Mouse (Mus musculus) splenic B cell, adult 2 months (primary cell): Measurements from ENCODE around the gene Adssl1.

Source experiments
- DNase-seq: peaks from one replicate; pipeline ENCODE4 v3.0.0-alpha.2; 2011; ENCODE audit warnings: low read depth, low spot score
- H3K27me3 ChIP-seq: 2 replicates; pipeline ENCODE4 v1.6.1; 2012; ENCODE audit warnings: mild to moderate bottlenecking, low read length, moderate library complexity, mixed read lengths; ENCODE audit not compliant: control insufficient read depth, poor library complexity, insufficient read depth, severe bottlenecking
- H3K36me3 ChIP-seq: 2 replicates; pipeline ENCODE4 v1.6.1; 2012; ENCODE audit warnings: mild to moderate bottlenecking, low read length, moderate library complexity, mixed read lengths; ENCODE audit not compliant: control insufficient read depth, poor library complexity, insufficient read depth, severe bottlenecking

The Adssl1 gene

GRCm38 (mm10) chr12:112588426-112589256 is 31.2 kb upstream of the Adssl1 start, which contains the start of gene Inf2:
Gene Inf2 (plus strand): TSS chr12:112588784.
- Histone ChIP-seq H3K36me3 (no peaks in the 10 kb centered on the region), H3K27me3 (no peaks in the 10 kb centered on the region)
- DNase-seq = peak; percentile 69

- H3K36me3 ChIP-seq = no peaks in the 10 kb centered on the region
- H3K27me3 ChIP-seq = no peaks in the 10 kb centered on the region
- DNase-seq = no peak
These were observed 30.2 kb upstream of the Adssl1 start for GRCm38 (mm10) chr12:112589491-112590191.

GRCm38 (mm10) chr12:112590566-112591239 is 29.1 kb upstream of the Adssl1 start:
- Histone ChIP-seq H3K27me3 (no peaks in the 10 kb centered on the region), H3K36me3 (no peaks in the 10 kb centered on the region)
- no peak for DNase-seq

GRCm38 (mm10) chr12:112591240-112591639 is 28.6 kb upstream of the Adssl1 start:
- DNase-seq = no peak
- no peaks in the 10 kb centered on the region for H3K27me3 ChIP-seq
- H3K36me3 ChIP-seq = no peaks in the 10 kb centered on the region

- DNase-seq = no peak
- no peaks in the 10 kb centered on the region for H3K36me3 ChIP-seq
- no peaks in the 10 kb centered on the region for H3K27me3 ChIP-seq
These were observed 28.1 kb upstream of the Adssl1 start for GRCm38 (mm10) chr12:112591730-112592129.

- H3K36me3 ChIP-seq = no peaks in the 10 kb centered on the region
- no peaks in the 10 kb centered on the region for H3K27me3 ChIP-seq
- peak; percentile 15 for DNase-seq
These were observed 26.7 kb upstream of the Adssl1 start for GRCm38 (mm10) chr12:112592985-112593734.

- Histone ChIP-seq H3K27me3 (no peaks in the 10 kb centered on the region), H3K36me3 (no peaks in the 10 kb centered on the region)
- peak; percentile 59 for DNase-seq
These were observed 25.6 kb upstream of the Adssl1 start for GRCm38 (mm10) chr12:112593951-112594915.

- no peaks in the 10 kb centered on the region for H3K36me3 ChIP-seq
- no peaks in the 10 kb centered on the region for H3K27me3 ChIP-seq
- no peak for DNase-seq
These were observed 24.9 kb upstream of the Adssl1 start for GRCm38 (mm10) chr12:112594989-112595388.

GRCm38 (mm10) chr12:112595626-112596025 is 24.2 kb upstream of the Adssl1 start:
- H3K36me3 ChIP-seq = no peaks in the 10 kb centered on the region
- H3K27me3 ChIP-seq = no peaks in the 10 kb centered on the region
- DNase-seq = no peak

- no peak for DNase-seq
These were observed 23.4 kb upstream of the Adssl1 start for GRCm38 (mm10) chr12:112596454-112596853.

GRCm38 (mm10) chr12:112596891-112597500 is 22.8 kb upstream of the Adssl1 start:
- H3K36me3 ChIP-seq = no peaks in the 10 kb centered on the region
- no peak for DNase-seq
- H3K27me3 ChIP-seq = no peaks in the 10 kb centered on the region

More at GRCm38 (mm10) chr12:112596454-112596853, 23.4 kb upstream of the Adssl1 start:
- H3K27me3 ChIP-seq = no peaks in the 10 kb centered on the region
- H3K36me3 ChIP-seq = no peaks in the 10 kb centered on the region

GRCm38 (mm10) chr12:112597618-112598017 is 22.2 kb upstream of the Adssl1 start:
- no peaks in the 10 kb centered on the region for H3K27me3 ChIP-seq
- DNase-seq = no peak
- no peaks in the 10 kb centered on the region for H3K36me3 ChIP-seq

- H3K27me3 ChIP-seq = no peaks in the 10 kb centered on the region
- H3K36me3 ChIP-seq = no peaks in the 10 kb centered on the region
- DNase-seq = no peak
These were observed 20.6 kb upstream of the Adssl1 start for GRCm38 (mm10) chr12:112599198-112599597.
